Mouse (Mus musculus) liver, adult 2 months (tissue): ENCODE measurements at regions not wholly inside any gene's neighbourhood (a gene's known extent, or its start where the extent isn't known, plus 50 kb on each side); places are given as distances from the start of the nearest gene placed in this dataset.

Experiments
- CTCF ChIP-seq: fragments of 200-500 bp; IDR thresholded peaks from 2 replicates; pipeline ENCODE4 v1.5.1; 2011; ENCODE audit warnings: low read depth, low read length, control low read depth
- POLR2A ChIP-seq: fragments of 200-500 bp; IDR thresholded peaks from 2 replicates; pipeline ENCODE4 v1.6.1; 2011; ENCODE audit warnings: low read length, control low read depth; ENCODE audit not compliant: insufficient read depth; ENCODE audit errors: extremely low read depth

GRCm38 (mm10) chr1:14662706-14663312, 1430.3 kb downstream of the 4930444P10Rik start:
- TF ChIP-seq CTCF (no peak), POLR2A (no peak)
